Mouse (Mus musculus) kidney, adult 2 months (tissue): ENCODE results near the gene Dmkn.

Experiments used
- CTCF ChIP-seq: fragments of 200-500 bp; conservative IDR thresholded peaks from 2 replicates; pipeline ENCODE4 v1.5.1; 2011; ENCODE audit warnings: low read depth, mild to moderate bottlenecking, control low read depth, low read length, moderate library complexity, mixed read lengths; ENCODE audit not compliant: insufficient read depth, insufficient read length
- POLR2A ChIP-seq: fragments of 200-500 bp; IDR thresholded peaks from one replicate; pipeline ENCODE4 v1.6.1; 2011; ENCODE audit warnings: low read depth, low read length, control low read depth

DNA sequence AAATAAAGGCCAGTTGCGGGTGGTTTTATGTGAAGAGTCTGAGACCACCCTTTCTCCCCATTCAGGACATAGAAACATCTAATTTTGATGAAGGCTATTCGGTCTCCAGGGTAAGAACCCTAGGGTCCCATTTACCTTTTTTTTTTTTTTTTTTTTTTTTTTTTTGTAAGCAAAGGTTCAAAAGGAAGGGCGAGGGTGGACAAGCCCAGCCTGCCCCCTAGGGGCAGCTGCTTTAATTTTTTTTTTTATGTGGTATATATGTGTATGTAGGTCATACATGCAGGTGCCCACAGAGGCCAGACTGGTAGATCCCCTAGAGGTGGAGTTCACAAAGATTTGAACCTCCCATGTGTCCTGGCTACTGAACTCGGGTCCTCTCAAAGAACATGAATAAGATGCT is 2.9 kb downstream of the Dmkn start:
- TF ChIP-seq CTCF (0 out of 2 replicates have a peak, but pooled peaks have one; percentile 4), POLR2A (no peak)
